In genomic region chr8:10707122-10707521, GRCm38 (mm10) we compare ENCODE assay signal across 21 mouse cellular contexts.
A peak's percentile ranks its signal among the peaks of the same experiment; 100 is the strongest.
DNase-seq lines count a peak whose midpoint lies in the region; ATAC-seq and TF ChIP-seq lines count a peak whose summit lies in the region.
"Had no signal": no experiment of that assay in that cellular context is flagged by ENCODE, and none has a peak within 500 bp of the region (broad histone marks: within the 10 kb centered on the region; RNA-seq: fewer than 3 reads in every experiment).

No protein-coding gene starts in this region.

- TF ChIP-seq POLR2A in myocyte (IDR thresholded peaks at IDR 0.05; ENCODE audit: insufficient read length, low read depth) = no peak

- no peak for ATAC-seq in midbrain, embryonic 11.5 days (ENCODE audit: low FRiP score)
- ATAC-seq: activated CD4-positive, CD25-positive, alpha-beta regulatory T cell, adult 4 months; CD4-positive, CD25-positive, alpha-beta regulatory T cell, adult 4 months; Patski had no signal

- H3K9me3 ChIP-seq in midbrain, embryonic 11.5 days (ENCODE audit: control insufficient read depth, low read length) = no peaks in the 10 kb centered on the region
- H3K9me3 ChIP-seq in midbrain, embryonic 10.5 days (replicated peaks) = no peaks in the 10 kb centered on the region
- H3K9me3 ChIP-seq: G1E had no signal

- H3K27ac ChIP-seq in midbrain, embryonic 11.5 days (ENCODE audit: low read depth, low read length) = no peak overlapping the region
- no peak overlapping the region for H3K27ac ChIP-seq in midbrain, embryonic 10.5 days (replicated peaks)
- peak overlapping the region; percentile 83 for H3K27ac ChIP-seq in macrophage

- H3K79me2 ChIP-seq in macrophage (ENCODE audit: inconsistent target) = no peaks in the 10 kb centered on the region
- H3K79me2 ChIP-seq in myocyte (ENCODE audit: control insufficient read depth, insufficient read depth) = no peaks in the 10 kb centered on the region

- H3K9ac ChIP-seq in midbrain, embryonic 11.5 days (ENCODE audit: low read length) = no peak overlapping the region

- peak; percentile 62 for DNase-seq in midbrain, embryonic 11.5 days (ENCODE audit: low spot score, missing footprints)
- no peak for DNase-seq in midbrain, embryonic 10.5 days (ENCODE audit: low spot score)
- DNase-seq in kidney, adult 11 months = no peak
- DNase-seq in gastrocnemius, postnatal 10 days = no peak
- DNase-seq: adrenal gland, adult 2 months; adrenal gland, adult 8-10 months; adrenal gland, postnatal 10 days; adrenal gland, postnatal 14 days; adrenal gland, postnatal 25 days; adrenal gland, postnatal 36 days; B cell, adult 2 months; cerebellum, adult 11 months; cerebellum, adult 11-12 months; cerebellum, adult 18-20 months had no signal

- H3ac ChIP-seq in myocyte (ENCODE audit: control insufficient read depth, insufficient read length) = no peak overlapping the region

- no peak overlapping the region for H3K4me3 ChIP-seq in midbrain, embryonic 11.5 days (ENCODE audit: low read depth, low read length)
- no peak overlapping the region for H3K4me3 ChIP-seq in midbrain, embryonic 10.5 days
- H3K4me3 ChIP-seq in macrophage (ENCODE audit: inconsistent target) (no peak overlapping the region), myocyte (no peak overlapping the region)

- peaks cover 8% of the 10 kb centered on the region for H3K4me1 ChIP-seq in midbrain, embryonic 11.5 days (ENCODE audit: control insufficient read depth, insufficient read depth, low read length)
- H3K4me1 ChIP-seq in midbrain, embryonic 10.5 days = peaks cover 16% of the 10 kb centered on the region

- H3K36me3 ChIP-seq in midbrain, embryonic 11.5 days (ENCODE audit: control insufficient read depth, insufficient read depth, low read length) = no peaks in the 10 kb centered on the region
- no peaks in the 10 kb centered on the region for H3K36me3 ChIP-seq in midbrain, embryonic 10.5 days
- H3K36me3 ChIP-seq in macrophage (ENCODE audit: inconsistent target) (no peaks in the 10 kb centered on the region), myocyte (ENCODE audit: control insufficient read depth, insufficient read depth) (no peaks in the 10 kb centered on the region)
- H3K36me3 ChIP-seq: G1E had no signal

- no peak overlapping the region for H3K4me2 ChIP-seq in midbrain, embryonic 11.5 days
- H3K4me2 ChIP-seq in myocyte (ENCODE audit: low read depth) = no peak overlapping the region

- H3K27me3 ChIP-seq in midbrain, embryonic 11.5 days (ENCODE audit: control insufficient read depth, insufficient read depth, low read length) = no peaks in the 10 kb centered on the region
- no peaks in the 10 kb centered on the region; the same call in 1 of the 2 replicates for H3K27me3 ChIP-seq in midbrain, embryonic 10.5 days (ENCODE audit: low read depth, poor library complexity, severe bottlenecking)
- peaks cover 14% of the 10 kb centered on the region for H3K27me3 ChIP-seq in myocyte (ENCODE audit: control insufficient read depth, insufficient read depth, insufficient read length)
- H3K27me3 ChIP-seq: CH12.LX had no signal

TF ChIP-seq in myocyte, 11 proteins besides CTCF, POLR2A, EP300 and RAD21:
- peak in 1 of 3 experiments; percentile 18 for TF ChIP-seq MYOG (IDR thresholded peaks at IDR 0.05; ENCODE audit: control insufficient read depth in 1 of 3, insufficient read depth in 1 of 3, insufficient read length in 2 of 3, low read depth in 2 of 3)
- no peak for TF ChIP-seq MAX (IDR thresholded peaks at IDR 0.05; ENCODE audit: low read depth)
- TF ChIP-seq CEBPB (IDR thresholded peaks at IDR 0.05; ENCODE audit: insufficient read depth, poor library complexity, severe bottlenecking) = no peak
- no peak for TF ChIP-seq TCF12 (IDR thresholded peaks at IDR 0.05; ENCODE audit: insufficient read depth, poor library complexity, severe bottlenecking)
- no peak for TF ChIP-seq SRF (IDR thresholded peaks at IDR 0.05; ENCODE audit: control insufficient read depth, insufficient read length, low read depth)
- TF ChIP-seq MYOD1 (IDR thresholded peaks at IDR 0.05; ENCODE audit: control insufficient read depth in 1 of 3, insufficient read length in 2 of 3, low read depth in 2 of 3) = peak in 2 of 3 experiments; percentile 51 to 58
- no peak for TF ChIP-seq E2F4 (IDR thresholded peaks at IDR 0.05; ENCODE audit: insufficient read depth)
- TF ChIP-seq POLR2AphosphoS2 (IDR thresholded peaks at IDR 0.05; ENCODE audit: insufficient read length, low read depth) = no peak
- no peak for TF ChIP-seq USF1 (IDR thresholded peaks at IDR 0.05; ENCODE audit: low read depth)
- TF ChIP-seq TCF3 (IDR thresholded peaks at IDR 0.05; ENCODE audit: insufficient read length, low read depth) = no peak
- TF ChIP-seq REST (IDR thresholded peaks at IDR 0.05; ENCODE audit: insufficient read depth, insufficient read length) = no peak
